Mouse (Mus musculus) mesoderm, embryonic 11.5 days (tissue): ENCODE measurements around the gene Arf4.
"Not testable (repeated sequence)": the region's sequence is repeated elsewhere in the genome, so short reads cannot be mapped to it uniquely, and the experiment has no call there.

Experiments used
- DNase-seq: peaks from one replicate; pipeline ENCODE4 v3.0.0-alpha.2; 2012; ENCODE audit warnings: low read depth, low spot score

The Arf4 gene

DNA sequence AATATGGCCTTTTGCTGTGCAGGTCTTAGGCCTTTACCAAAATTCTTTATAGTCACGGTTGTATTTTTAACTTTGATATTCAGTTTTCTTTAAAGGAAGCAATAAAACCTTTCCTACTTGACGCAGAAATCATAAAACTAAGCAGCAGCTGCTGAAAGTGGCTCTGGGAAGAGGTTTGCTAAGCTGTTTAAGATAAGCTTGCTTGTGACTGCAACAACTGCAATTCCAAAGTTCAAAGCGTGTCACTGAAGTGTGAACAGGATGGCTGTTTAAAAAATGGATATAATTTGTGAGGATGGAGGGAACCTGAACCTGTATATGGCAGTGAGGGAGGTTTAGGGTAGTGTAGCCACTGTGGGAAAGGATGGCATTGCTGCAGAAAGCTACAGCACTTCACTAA is 24.1 kb downstream of the Arf4 start:
- no peak for DNase-seq

DNA sequence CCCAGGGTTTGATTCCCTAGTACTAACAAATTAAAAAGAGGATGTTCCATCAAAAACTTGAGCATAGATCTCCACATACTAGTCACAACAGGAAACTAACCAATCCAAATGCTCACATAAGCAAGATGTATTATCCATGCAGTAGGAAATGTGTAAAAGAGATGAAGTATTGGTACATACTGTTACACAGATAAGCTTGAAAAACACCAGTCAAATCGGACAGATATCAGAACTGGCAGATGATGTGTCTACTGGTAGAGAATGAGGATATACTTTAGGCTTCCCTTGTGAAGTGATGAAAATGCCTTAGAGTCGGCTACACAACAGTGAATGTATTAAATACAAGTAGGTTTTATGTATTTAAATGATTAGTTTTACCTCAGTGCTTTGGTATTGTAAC is 24.6 kb downstream of the Arf4 start:
- DNase-seq, result no peak

DNA sequence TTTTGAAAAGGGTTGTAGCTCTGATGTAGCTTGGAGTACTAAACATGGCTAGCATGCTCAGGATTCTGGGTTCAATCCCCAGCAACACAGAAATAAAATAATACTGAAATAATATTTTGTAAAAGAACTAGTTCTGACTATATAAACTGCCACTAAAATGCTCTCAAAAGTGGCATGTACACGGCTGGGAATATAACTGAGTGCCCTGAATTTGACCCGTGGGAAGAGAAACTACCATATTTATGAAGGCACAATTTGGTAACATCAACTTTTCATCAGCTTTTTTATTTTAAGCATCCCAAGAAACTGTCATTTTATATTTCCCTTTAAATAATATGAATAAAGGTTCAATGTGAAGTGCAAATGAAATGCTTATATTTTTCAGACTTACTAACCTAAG is 26.0 kb downstream of the Arf4 start:
- DNase-seq, result no peak

DNA sequence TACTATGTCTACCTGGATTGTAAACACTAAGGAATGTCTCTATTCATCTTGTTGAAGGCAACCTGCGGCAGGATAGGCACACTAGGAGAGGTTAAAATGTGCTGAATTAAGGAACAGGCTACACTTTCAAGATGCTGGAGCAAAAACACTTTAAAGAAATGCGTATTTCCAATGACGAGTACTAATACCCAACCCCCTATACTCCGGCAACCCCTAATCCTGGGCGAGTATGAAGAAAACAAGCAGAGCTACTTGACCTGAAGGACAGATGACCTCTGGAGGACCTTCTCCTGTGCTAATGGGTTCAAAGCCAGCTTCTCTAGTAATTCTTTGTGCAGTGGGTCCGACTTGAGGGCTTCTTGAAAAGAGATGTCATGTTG is 30.1 kb downstream of the Arf4 start:
- DNase-seq, result no peak

DNA sequence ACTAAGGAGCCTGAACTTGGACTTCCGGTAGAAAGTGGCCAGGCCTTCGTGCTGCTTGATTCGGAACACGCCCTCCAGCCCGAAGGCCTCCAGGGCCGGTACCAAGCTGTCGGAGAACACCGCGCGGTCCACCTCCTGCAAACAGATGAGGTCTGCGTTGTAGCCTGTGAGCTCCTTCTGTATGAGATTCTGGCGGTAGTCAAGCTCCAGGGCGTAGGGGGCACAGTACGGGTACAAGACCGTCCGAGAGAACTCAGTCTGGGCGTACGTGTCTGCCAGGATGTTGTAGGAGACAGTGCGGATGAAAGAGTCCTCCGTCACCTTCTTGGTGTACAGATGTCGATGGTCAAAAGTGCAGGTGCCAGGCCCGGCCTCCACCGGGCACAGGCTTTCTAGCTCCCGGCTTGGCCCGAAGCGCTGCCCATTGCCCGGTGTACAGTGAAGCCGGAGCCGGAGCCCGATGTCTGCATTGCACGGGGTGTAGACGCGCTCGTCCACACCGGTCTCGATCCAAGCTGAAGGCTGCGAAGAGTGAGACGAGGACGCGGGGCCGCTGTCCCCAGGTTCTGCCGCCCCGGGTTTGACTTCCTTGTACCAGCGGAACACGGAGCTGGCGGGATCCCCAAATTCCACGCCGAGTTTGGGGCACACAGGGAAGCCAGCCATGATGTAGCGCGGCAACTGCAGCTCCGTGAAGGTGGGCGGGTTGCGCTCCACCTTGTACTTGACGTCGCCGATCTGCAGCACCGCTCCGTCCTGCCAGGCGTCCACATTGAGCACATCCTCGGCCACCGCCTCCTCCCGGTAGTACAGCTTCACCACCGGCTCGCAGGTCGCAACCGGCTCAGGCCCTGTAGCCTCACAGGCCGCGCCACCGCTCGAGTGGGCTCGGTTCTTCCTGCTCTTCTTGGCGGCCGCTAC is 30.8 kb downstream of the Arf4 start:
- DNase-seq, result no peak

DNA sequence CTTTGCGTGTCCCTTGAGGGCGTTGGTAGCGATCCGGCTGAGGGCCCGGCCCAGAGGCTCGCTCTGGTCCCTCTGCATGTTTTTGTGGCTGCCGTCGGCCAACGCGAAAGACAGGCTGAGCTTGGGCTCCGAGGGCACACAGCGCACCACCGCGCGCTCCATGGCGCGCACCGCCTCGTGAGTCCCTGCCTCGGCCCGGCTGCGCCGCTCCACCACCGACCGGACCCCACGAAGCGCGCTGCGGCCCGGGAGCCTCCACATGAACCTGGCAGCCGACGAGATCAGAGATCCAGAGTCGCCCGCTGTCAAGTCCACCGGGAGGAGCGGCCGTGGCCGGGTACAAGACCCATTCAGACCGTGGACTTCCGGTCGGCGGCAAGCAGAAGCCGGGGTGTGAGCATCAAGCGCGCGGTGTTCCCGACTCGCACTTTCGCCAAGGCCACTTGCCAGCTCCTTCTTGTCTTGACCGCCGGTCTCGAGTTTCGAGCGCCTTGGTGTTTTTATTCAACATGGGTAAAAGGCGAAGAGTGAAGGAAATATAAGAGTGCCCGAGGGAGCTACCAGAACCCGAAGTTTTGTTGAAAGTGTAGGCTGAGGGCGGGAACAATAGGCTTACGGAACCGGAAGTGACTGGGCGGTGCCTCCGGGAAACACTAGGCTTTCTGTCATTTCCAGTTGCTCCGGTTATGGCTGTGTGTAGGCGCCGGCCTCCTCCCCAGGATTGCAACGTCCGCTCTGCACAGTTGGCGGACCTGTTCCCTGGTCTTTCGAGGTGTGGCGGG is 31.6 kb downstream of the Arf4 start, which contains the start of gene Pde12:
Pde12 (minus strand) TSS at position 592 of the 782 bp plus-strand sequence.
- peak; percentile 90 for DNase-seq

DNA sequence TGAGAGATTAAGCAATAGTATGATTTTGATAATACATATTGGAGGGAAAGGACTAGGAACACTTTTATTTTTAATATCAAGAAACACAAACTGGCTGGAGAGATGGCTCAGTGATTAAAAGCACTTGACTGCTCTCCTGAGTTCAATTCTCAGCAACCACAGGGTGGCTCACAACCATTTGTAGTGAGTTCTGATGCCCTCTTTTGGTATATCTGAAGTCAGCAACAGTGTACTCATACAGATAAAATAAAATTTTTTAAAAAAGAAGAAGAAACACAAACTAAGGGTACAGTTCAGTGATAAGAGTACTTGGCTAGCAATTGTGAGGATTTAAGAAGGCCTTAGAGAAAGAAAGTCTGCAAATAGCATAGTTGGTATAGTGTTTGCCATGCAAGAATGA is 33.1 kb downstream of the Arf4 start:
- no peak for DNase-seq

DNA sequence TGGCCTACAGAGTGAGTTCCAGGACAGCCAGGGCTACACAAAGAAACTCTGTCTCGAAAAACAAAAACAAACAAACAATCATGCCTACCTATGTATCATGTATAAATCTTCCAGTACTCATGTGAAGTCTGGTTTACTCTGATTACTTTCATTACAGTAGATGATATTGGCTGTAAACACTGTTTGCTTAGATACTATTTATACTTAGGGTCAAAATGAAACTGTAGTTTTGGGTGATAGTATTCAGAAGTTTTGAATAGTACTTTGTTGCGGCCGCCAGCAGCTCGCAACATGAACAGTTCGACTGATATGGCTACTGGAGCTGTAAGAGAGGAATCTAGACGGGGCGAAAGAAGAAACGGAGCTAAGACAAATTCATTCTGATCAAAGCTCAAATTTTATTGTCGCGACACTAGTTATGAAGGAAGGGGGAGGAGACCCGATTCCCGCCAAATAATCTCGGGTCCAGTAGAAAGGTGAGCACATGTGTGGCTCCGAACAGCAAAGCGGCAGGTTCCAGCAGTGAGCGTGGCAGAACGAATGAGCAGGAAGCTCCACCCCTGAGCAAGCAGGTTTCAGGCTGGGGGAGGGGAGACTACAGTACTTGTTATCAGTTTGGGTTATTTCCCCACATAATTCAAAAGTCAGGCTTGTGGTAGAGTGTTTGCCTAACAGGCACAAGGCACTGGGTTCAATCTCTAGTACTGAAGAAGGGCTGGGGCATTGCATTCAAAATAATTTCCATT is 34.2 kb downstream of the Arf4 start:
- not testable (repeated sequence) for DNase-seq

DNA sequence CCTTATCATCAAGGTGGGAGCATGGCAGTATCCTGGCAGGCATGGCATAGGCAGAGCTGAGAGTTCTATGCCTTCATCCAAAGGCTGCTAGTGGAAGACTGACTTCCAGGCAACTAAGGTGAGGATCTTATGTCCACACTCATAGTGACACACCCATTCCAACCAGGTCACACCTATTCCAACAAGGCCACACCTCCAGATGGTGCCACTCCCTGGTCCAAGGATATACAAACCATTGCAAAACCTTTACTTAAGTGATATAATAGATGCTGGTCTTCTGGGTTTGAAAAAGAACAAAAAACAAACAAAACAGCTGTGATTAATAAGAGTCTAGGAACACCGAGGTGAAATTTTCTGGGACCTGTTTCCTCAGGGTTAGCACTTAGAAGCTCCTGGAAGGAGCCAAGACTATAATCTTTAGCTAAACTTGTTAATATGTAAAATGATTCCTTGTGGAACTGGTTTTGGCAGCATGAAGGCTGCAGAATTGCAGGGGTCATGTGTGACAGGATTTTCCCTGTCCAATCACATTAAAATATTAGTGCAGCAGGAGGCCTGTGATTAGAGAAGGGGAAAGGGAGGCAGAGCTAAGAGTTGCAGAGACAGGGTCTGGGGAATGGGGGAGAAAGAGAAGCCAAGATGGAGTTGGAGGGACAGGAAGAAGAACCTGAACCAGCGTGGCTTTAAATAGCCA is 36.7 kb downstream of the Arf4 start:
- DNase-seq, result not testable (repeated sequence)

DNA sequence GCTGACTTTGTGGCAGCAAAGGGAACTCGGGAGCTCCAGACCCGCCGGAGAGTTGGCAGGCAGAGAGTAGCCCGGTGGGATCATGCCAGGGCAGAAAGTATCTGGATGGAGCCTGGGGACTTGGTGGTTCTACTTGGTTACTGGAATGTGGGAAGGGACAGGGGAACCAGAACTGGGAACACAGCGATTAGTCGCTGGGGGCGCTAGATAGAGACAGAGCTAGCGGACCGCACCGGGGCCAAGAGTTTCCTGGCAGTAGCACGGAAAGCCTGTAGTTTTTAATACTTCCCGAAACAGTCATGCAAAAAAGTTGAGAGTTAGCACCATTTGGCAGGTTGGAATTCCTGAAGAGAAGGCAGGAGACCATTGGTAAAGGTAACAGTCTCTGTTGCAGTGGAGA is 37.5 kb downstream of the Arf4 start:
- DNase-seq, result no peak

DNA sequence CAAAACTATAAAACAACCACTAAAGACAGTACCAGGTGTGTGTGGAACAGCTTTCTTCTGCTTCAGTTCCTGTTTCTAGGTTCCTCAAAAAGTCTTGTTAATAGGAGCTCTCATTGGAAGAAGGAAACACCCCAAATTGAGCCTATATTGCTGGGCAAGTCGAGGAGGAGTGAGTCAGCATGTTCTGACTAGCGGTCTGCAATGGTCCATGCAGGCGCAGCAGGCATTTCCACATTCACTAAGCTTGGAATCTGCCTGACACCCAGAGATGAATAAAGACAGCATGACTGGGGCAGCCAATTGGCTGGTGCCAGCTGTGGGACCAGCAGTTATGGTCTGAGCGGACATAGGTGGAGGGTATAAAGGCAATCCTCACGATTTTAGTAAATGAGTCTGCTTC is 37.9 kb downstream of the Arf4 start:
- DNase-seq, result no peak

DNA sequence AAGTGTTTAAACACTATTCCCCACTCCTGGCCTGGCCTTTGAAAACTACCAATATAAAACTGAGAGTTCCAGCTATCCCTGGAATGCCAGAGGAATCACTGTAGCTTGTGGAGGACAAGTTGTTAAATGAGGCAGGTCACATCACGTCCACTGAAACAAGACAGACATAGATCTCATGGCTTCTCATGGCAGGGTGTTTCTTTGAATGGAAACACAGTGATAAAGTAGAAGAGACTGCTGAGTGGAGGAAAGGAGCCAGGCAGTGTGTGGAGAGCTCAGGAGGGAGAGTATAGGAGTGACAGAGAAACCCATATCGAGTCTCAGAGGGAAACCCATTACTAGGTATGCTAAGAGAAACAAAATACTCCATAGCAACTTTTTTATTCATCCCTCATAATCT is 52.9 kb downstream of the Arf4 start:
- no peak for DNase-seq

DNA sequence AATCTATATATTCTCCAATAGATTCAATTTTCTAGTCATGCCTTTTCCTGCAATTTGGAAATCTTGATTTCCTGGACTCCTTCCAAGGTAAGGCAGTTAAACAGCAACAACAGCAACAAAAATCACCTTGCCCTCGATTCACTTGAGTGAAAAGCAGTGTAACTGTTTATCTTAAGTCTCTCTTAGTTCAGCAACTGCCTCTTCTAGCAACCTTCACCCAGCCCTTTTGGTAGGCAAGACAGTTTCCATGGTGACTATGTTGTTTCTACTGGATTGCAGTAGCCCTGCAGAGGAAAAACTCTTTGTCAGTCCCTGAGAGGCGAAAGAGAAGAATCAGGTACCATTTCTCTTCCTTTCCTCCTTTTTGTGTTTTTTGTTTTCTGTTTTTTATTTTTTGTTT is 53.5 kb downstream of the Arf4 start:
- no peak for DNase-seq

DNA sequence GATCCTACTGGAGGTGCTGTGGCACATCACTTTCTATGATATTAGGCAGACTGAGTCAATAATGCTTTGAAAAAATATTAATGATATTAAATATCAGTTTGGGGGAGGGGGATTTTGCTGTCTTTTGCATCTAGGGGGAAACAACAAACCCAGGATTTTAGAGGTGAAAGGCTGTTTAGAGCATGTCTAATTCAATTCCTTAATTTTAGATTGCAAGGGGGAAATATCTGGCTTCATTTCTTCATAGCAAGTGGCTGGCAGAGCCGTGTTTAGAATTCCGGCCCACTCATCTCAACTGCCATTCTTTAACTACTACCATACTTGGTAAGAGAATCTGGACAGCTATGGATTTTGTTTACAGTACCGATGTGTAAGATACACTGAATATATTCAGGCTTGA is 55.1 kb downstream of the Arf4 start, which contains the start of gene Dnah12:
Dnah12 (plus strand) TSS at position 301 of the 400 bp plus-strand sequence.
- no peak for DNase-seq

DNA sequence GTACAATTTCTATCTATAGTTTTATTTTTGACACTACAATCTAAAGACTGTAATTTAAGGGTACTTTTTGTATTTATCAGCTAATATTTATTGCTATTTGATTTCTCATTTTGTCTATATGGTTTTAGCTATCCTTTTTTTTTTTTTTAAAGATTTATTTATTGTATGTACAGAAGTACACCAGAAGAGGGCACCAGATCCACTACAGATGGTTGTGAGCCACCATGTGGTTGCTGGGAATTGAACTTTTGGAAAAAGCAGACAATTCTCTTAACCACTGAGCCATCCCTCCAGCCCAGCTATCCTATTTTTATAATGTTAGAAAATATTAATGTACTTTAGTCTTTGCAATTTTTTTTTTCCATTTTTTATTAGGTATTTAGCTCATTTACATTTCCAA is 60.0 kb downstream of the Arf4 start:
- DNase-seq, result peak; percentile 23

DNA sequence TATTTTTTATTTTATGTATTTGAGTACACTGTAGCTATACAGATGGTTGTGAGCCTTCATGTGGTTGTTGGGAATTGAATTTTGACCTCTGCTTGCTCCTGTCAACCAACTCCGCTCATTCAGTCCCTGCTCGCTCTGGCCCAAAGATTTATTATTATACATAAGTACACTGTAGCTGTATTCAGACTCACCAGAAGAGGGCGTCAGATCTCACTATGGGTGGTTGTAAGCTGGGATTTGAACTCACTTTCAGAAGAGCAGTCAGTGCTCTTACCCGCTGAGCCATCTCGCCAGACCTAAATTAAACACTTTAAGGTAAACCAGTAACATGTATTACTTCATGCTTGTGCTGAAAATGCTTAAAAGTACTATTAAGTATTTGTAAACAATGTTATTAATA is 67.4 kb downstream of the Arf4 start:
- not testable (repeated sequence) for DNase-seq
